Mouse (Mus musculus) liver, adult 2 months (tissue): ENCODE measurements at regions not wholly inside any gene's neighbourhood (a gene's known extent, or its start where the extent isn't known, plus 50 kb on each side); places are given as distances from the start of the nearest gene placed in this dataset.
"Not testable (repeated sequence)": the region's sequence is repeated elsewhere in the genome, so short reads cannot be mapped to it uniquely, and the experiment has no call there.

Experiments used
- DNase-seq: peaks from one replicate; pipeline ENCODE4 v3.0.0-alpha.2; 2011; ENCODE audit warnings: low read depth, low spot score; ENCODE audit errors: extremely low read depth
- H3K27ac ChIP-seq: fragments of 200-500 bp; replicated peaks from 2 replicates; pipeline ENCODE4 v1.5.1; 2012; ENCODE audit warnings: low read depth, mild to moderate bottlenecking, control low read depth, inconsistent platforms, low read length; ENCODE audit not compliant: insufficient read depth
- H3K27me3 ChIP-seq: fragments of 200-500 bp; 2 replicates; pipeline ENCODE4 v1.6.1; 2012; ENCODE audit warnings: mild to moderate bottlenecking, moderate library complexity, low read length, inconsistent platforms; ENCODE audit not compliant: control insufficient read depth, insufficient read depth
- H3K36me3 ChIP-seq: fragments of 200-500 bp; 2 replicates; pipeline ENCODE4 v1.6.1; 2012; ENCODE audit warnings: low read length, inconsistent platforms; ENCODE audit not compliant: control insufficient read depth, insufficient read depth
- H3K4me1 ChIP-seq: fragments of 200-500 bp; 2 replicates; pipeline ENCODE4 v1.6.1; 2011; ENCODE audit warnings: low read length; ENCODE audit not compliant: control insufficient read depth, insufficient read depth
- H3K4me3 ChIP-seq: fragments of 200-500 bp; 2 replicates; pipeline ENCODE4 v1.5.1; 2011; ENCODE audit warnings: low read depth, mild to moderate bottlenecking, control low read depth, low read length, moderate library complexity; ENCODE audit not compliant: insufficient read depth
- H3K79me2 ChIP-seq: fragments of 200-500 bp; 2 replicates; pipeline ENCODE4 v1.6.1; 2012; ENCODE audit warnings: inconsistent platforms, mild to moderate bottlenecking, low read length, moderate library complexity; ENCODE audit not compliant: control insufficient read depth, insufficient read depth
- H3K9ac ChIP-seq: fragments of 200-500 bp; 2 replicates; pipeline ENCODE4 v1.6.1; 2012; ENCODE audit warnings: low read depth, mild to moderate bottlenecking, control low read depth, inconsistent platforms, low read length
- CTCF ChIP-seq: fragments of 200-500 bp; IDR thresholded peaks from 2 replicates; pipeline ENCODE4 v1.5.1; 2011; ENCODE audit warnings: low read depth, low read length, control low read depth
- POLR2A ChIP-seq: fragments of 200-500 bp; IDR thresholded peaks from 2 replicates; pipeline ENCODE4 v1.6.1; 2011; ENCODE audit warnings: low read length, control low read depth; ENCODE audit not compliant: insufficient read depth; ENCODE audit errors: extremely low read depth
- WGBS: fragments of 180-500 bp; shearing (Covaris S2); methylation state at CpG from one replicate; pipeline ENCODE4 v1.1.7; 2018; 5-methylcytosine and 5-hydroxymethylcytosine counted together

- Histone ChIP-seq H3K27me3 (no peaks in the 10 kb centered on the region), H3K36me3 (no peaks in the 10 kb centered on the region), H3K9ac (no peak overlapping the region), H3K27ac (no peak overlapping the region), H3K79me2 (no peaks in the 10 kb centered on the region), H3K4me1 (no peaks in the 10 kb centered on the region), H3K4me3 (no peak overlapping the region)
- TF ChIP-seq CTCF, result 0 out of 2 replicates have a peak, but pooled peaks have one; percentile 13
- no peak for TF ChIP-seq POLR2A
- DNase-seq, result no peak
- 64% methylated on average over 4 of the region's 4 CpGs for WGBS
Observed at GRCm38 (mm10) chr12:65364179-65364578, 138.9 kb downstream of the Wdr20rt start.

GRCm38 (mm10) chr12:65367334-65367733 lies 142.0 kb downstream of the Wdr20rt start:
- TF ChIP-seq CTCF (no peak), POLR2A (no peak)
- H3K27ac ChIP-seq, result no peak overlapping the region
- H3K79me2 ChIP-seq, result no peaks in the 10 kb centered on the region
- DNase-seq, result no peak
- no peaks in the 10 kb centered on the region for H3K4me1 ChIP-seq
- H3K4me3 ChIP-seq, result no peak overlapping the region
- H3K9ac ChIP-seq, result no peak overlapping the region
- no peaks in the 10 kb centered on the region for H3K36me3 ChIP-seq
- WGBS, result 50% methylated on average over 4 of the region's 4 CpGs
- H3K27me3 ChIP-seq, result no peaks in the 10 kb centered on the region

GRCm38 (mm10) chr12:65367866-65368419 lies 142.6 kb downstream of the Wdr20rt start:
- DNase-seq, result no peak
- H3K36me3 ChIP-seq, result no peaks in the 10 kb centered on the region
- H3K9ac ChIP-seq, result no peak overlapping the region
- H3K4me1 ChIP-seq, result no peaks in the 10 kb centered on the region
- H3K27ac ChIP-seq, result no peak overlapping the region
- H3K79me2 ChIP-seq, result no peaks in the 10 kb centered on the region
- 61% methylated on average over 1 of the region's 1 CpGs for WGBS
- no peak overlapping the region for H3K4me3 ChIP-seq
- no peak for TF ChIP-seq POLR2A
- TF ChIP-seq CTCF, result no peak
- H3K27me3 ChIP-seq, result no peaks in the 10 kb centered on the region

GRCm38 (mm10) chr12:65371650-65372049 lies 146.3 kb downstream of the Wdr20rt start:
- H3K9ac ChIP-seq, result no peak overlapping the region
- TF ChIP-seq POLR2A (no peak), CTCF (no peak)
- 88% methylated on average over 2 of the region's 2 CpGs for WGBS

GRCm38 (mm10) chr12:65379321-65379720 lies 154.0 kb downstream of the Wdr20rt start:
- H3K4me3 ChIP-seq, result no peak overlapping the region
- H3K27me3 ChIP-seq, result no peaks in the 10 kb centered on the region
- H3K4me1 ChIP-seq, result peaks cover 4% of the 10 kb centered on the region
- 83% methylated on average over 1 of the region's 1 CpGs for WGBS
- H3K36me3 ChIP-seq, result no peaks in the 10 kb centered on the region
- DNase-seq, result no peak
- H3K9ac ChIP-seq, result no peak overlapping the region
- H3K79me2 ChIP-seq, result no peaks in the 10 kb centered on the region
- no peak overlapping the region for H3K27ac ChIP-seq
- no peak for TF ChIP-seq POLR2A
- no peak for TF ChIP-seq CTCF

More at GRCm38 (mm10) chr12:65371650-65372049, 146.3 kb downstream of the Wdr20rt start:
- no peak overlapping the region for H3K27ac ChIP-seq
- H3K27me3 ChIP-seq, result no peaks in the 10 kb centered on the region
- H3K79me2 ChIP-seq, result no peaks in the 10 kb centered on the region
- H3K4me1 ChIP-seq, result no peaks in the 10 kb centered on the region
- H3K36me3 ChIP-seq, result no peaks in the 10 kb centered on the region
- H3K4me3 ChIP-seq, result no peak overlapping the region
- DNase-seq, result no peak

- H3K4me1 ChIP-seq, result peaks cover 4% of the 10 kb centered on the region
- H3K27ac ChIP-seq, result no peak overlapping the region
- H3K4me3 ChIP-seq, result no peak overlapping the region
- H3K9ac ChIP-seq, result no peak overlapping the region
- WGBS, result 70% methylated on average over 5 of the region's 5 CpGs
- no peaks in the 10 kb centered on the region for H3K79me2 ChIP-seq
- DNase-seq, result no peak
- no peaks in the 10 kb centered on the region for H3K36me3 ChIP-seq
- H3K27me3 ChIP-seq, result no peaks in the 10 kb centered on the region
- TF ChIP-seq POLR2A (no peak), CTCF (no peak)
Observed at GRCm38 (mm10) chr12:65382118-65382791, 156.9 kb downstream of the Wdr20rt start.

- H3K9ac ChIP-seq, H3K4me1 ChIP-seq, H3K27ac ChIP-seq, H3K79me2 ChIP-seq, H3K27me3 ChIP-seq, H3K4me3 ChIP-seq, H3K36me3 ChIP-seq, DNase-seq: not testable (repeated sequence)
- 95% methylated on average over 11 of the region's 11 CpGs for WGBS
Observed at GRCm38 (mm10) chr12:65382796-65383195, 157.5 kb downstream of the Wdr20rt start.
